Mouse (Mus musculus) hindbrain, postnatal 0 days (tissue): ENCODE data around the gene Gtdc1. TPM values are rescaled to one million over a fixed set of nuclear protein-coding genes. Genes with fewer than 3 reads are reported as not detected.

Experiments used
- ATAC-seq: fragments of 200-750 bp; cut with Nextera tagmentation; 2 replicates; pipeline ENCODE4 v1.8.0; 2017; ENCODE audit warnings: mild to moderate bottlenecking, moderate TSS enrichment, moderate library complexity
- DNase-seq: peaks from one replicate; pipeline ENCODE4 v3.0.0-alpha.2; 2015; ENCODE audit warnings: low spot score
- H3K27ac ChIP-seq: fragments of 300-500 bp; sonication (generic); 2 replicates; pipeline ENCODE4 v1.5.1; 2014; ENCODE audit warnings: mild to moderate bottlenecking
- H3K27me3 ChIP-seq: fragments of 300-500 bp; sonication (generic); 2 replicates; pipeline ENCODE4 v1.6.1; 2014; ENCODE audit warnings: low read length, mixed read lengths; ENCODE audit not compliant: insufficient read depth
- H3K36me3 ChIP-seq: fragments of 300-500 bp; sonication (generic); 2 replicates; pipeline ENCODE4 v1.6.1; 2014; ENCODE audit warnings: low read length, mixed read lengths; ENCODE audit not compliant: insufficient read depth
- H3K4me1 ChIP-seq: fragments of 300-500 bp; sonication (generic); 2 replicates; pipeline ENCODE4 v1.6.1; 2014; ENCODE audit warnings: antibody characterized with exemption, low read length, mixed read lengths; ENCODE audit not compliant: insufficient read depth
- H3K4me2 ChIP-seq: fragments of 300-500 bp; sonication (generic); 2 replicates; pipeline ENCODE4 v1.6.1; 2014; ENCODE audit warnings: low read depth, mild to moderate bottlenecking, low read length, moderate library complexity, mixed read lengths
- H3K4me3 ChIP-seq: fragments of 300-500 bp; sonication (generic); 2 replicates; pipeline ENCODE4 v1.5.1; 2014; ENCODE audit warnings: low read length
- H3K9ac ChIP-seq: fragments of 300-500 bp; sonication (generic); replicated peaks from 2 replicates; pipeline ENCODE4 v1.6.1; 2014; ENCODE audit warnings: mild to moderate bottlenecking, low read length, moderate library complexity, mixed read lengths
- H3K9me3 ChIP-seq: fragments of 300-500 bp; sonication (generic); 2 replicates; pipeline ENCODE4 v1.6.1; 2016; ENCODE audit warnings: low read length, mixed read lengths
- CTCF ChIP-seq: IDR thresholded peaks from 2 replicates; pipeline ENCODE4 v1.5.1; 2016; ENCODE audit warnings: antibody characterized with exemption, control low read depth, low read depth
- WGBS: fragments of 180-500 bp; shearing (Covaris S2); extraction: QIAGEN DNeasy Blood & Tissue Kit; methylation state at CpG from one replicate; pipeline ENCODE4 v1.1.7; 2014; 5-methylcytosine and 5-hydroxymethylcytosine counted together
- polyA plus RNA-seq: library from polyadenylated mRNA; unstranded; fragments of >200 nt; fragmentation: Nextera tagmentation; extraction: Ambion mirVana; gene quantifications from 2 replicates; pipeline ENCODE4 v1.2.1, GENCODE M21; 2015
- total RNA-seq: library from RNA; depleted of rRNA; stranded (reverse); fragments of >200 nt; gene quantifications from 2 replicates; pipeline ENCODE4 v1.2.3, GENCODE M21; 2014

The Gtdc1 gene
- total and polyA plus RNA-seq, 2 experiments from 2014 or later: 25.8 to 40.6 TPM

DNA sequence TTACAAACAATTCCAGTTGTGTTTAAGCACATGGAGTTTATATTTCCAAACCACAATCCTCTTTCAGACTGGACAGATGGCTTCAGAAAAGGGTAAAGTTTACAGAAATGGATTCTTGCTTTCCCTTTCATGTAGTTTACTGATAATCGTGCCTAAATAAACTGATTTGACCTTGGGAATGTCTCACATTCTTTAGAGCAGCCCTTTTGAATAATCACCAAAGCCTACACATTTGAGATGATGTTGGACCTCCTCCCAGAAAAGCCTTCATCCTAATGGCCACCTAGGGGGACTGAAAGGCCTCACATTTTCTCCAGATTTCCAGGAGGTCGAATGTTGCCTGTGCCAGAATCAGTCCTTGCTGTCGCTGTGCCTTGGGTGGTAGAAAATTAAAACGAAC, 227.2 kb downstream of the Gtdc1 start:
- Histone ChIP-seq H3K27ac (no peak overlapping the region), H3K27me3 (no peaks in the 10 kb centered on the region), H3K4me2 (no peak overlapping the region), H3K4me3 (no peak overlapping the region), H3K9me3 (no peaks in the 10 kb centered on the region), H3K9ac (no peak overlapping the region), H3K36me3 (no peaks in the 10 kb centered on the region), H3K4me1 (no peaks in the 10 kb centered on the region; the same call in 1 of the 2 replicates)
- ATAC-seq: no peak
- DNase-seq: no peak
- TF ChIP-seq CTCF: no peak
- 33% methylated on average over 4 of the region's 4 CpGs for WGBS

DNA sequence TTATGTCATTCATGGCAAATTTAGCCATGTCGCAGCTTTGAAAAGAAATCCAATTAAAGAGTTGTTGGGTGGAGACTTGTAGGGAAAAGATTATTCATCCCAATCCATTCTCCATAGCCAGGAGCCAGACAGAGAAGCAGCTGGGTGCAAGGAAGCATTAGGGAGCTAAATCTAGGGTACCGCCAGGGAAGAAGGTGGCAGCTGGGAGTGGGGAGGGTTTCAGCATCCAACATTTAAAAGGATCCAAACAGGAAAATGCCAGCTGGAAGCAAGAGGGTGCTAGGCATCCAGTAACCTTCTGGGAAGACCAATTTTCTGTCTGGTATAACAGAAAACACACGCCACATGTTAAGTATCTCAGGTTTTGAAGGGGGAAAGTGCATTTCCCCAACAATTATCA, 231.0 kb downstream of the Gtdc1 start:
- 45% methylated on average over 3 of the region's 3 CpGs for WGBS
- Histone ChIP-seq H3K9ac (no peak overlapping the region), H3K4me2 (no peak overlapping the region), H3K9me3 (no peaks in the 10 kb centered on the region), H3K4me1 (no peaks in the 10 kb centered on the region; the same call in 1 of the 2 replicates), H3K36me3 (no peaks in the 10 kb centered on the region), H3K27me3 (no peaks in the 10 kb centered on the region), H3K4me3 (no peak overlapping the region), H3K27ac (no peak overlapping the region)
- TF ChIP-seq CTCF: no peak
- DNase-seq (peak; percentile 43), ATAC-seq (no peak)

DNA sequence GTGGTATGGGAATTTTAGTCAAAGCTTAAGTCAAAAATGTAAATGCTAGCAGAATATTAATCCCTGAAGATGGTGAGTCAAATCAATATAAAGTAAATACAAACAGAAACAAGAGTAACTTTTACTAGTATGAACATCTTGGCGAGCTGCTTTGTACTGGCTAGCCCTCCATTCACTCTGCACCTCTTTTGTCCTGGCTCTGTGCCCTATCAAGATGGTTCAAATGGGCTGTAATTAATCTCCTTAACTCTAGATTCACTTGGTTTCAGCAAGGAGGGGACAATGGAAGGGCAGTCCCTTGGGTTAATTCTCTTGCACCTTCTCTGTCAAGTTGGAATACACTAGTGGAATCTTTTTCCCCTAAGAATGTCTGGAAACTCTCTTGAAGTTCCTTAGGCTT, 233.6 kb downstream of the Gtdc1 start:
- no peak for TF ChIP-seq CTCF
- no peak for ATAC-seq

DNA sequence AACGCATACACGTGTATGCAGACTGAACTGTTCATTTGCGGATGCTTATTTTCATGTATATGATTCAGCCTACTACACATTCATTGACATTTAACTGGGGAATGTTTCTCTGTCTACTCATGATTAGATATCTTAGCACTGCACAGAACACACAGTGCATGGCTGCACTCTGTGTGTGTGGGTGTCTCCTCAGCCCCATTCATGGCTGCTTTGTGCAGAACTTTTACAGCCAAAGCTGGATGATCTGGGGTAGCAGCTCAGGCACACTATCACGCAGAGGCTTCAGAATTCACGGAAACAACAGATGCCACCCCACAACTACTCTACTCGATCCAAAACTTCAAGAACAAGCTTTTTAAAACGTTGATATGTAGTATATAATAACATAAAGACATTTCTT, 263.4 kb downstream of the Gtdc1 start:
- ATAC-seq: no peak
- Histone ChIP-seq H3K4me1 (no peaks in the 10 kb centered on the region), H3K9me3 (no peaks in the 10 kb centered on the region)

More for the DNA sequence above, 233.6 kb downstream of the Gtdc1 start:
- Histone ChIP-seq H3K9me3 (no peaks in the 10 kb centered on the region), H3K4me1 (no peaks in the 10 kb centered on the region), H3K36me3 (no peaks in the 10 kb centered on the region), H3K4me3 (no peak overlapping the region), H3K4me2 (no peak overlapping the region), H3K9ac (no peak overlapping the region), H3K27me3 (no peaks in the 10 kb centered on the region), H3K27ac (no peak overlapping the region)
- WGBS: 31% methylated on average over 1 of the region's 1 CpGs
- no peak for DNase-seq

DNA sequence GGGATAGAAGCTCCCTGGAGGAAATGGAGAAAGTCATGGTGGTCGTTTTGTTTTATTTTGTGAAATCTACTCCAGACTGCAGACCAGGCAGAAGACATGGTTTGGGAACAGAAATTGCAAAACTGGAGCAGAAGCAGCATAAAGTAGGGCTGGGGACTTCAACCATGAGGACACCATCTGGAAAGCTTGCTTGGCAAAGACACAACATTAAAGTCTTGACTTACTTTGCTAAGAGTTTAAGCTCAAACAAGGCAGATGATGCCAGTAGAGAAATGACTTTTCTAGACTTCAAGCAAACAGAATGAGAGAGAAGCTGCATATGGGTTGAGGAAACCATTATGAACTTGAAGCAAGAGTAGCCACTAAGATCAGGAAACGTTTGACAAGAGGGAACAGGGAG, 267.6 kb downstream of the Gtdc1 start:
- no peaks in the 10 kb centered on the region for H3K9me3 ChIP-seq
- no peak for ATAC-seq
- H3K27ac ChIP-seq: no peak overlapping the region
- no peak overlapping the region for H3K4me3 ChIP-seq
- H3K27me3 ChIP-seq: no peaks in the 10 kb centered on the region
- 77% methylated on average over 2 of the region's 2 CpGs for WGBS
- no peaks in the 10 kb centered on the region for H3K36me3 ChIP-seq
- no peak for DNase-seq
- no peak overlapping the region for H3K9ac ChIP-seq
- no peak overlapping the region for H3K4me2 ChIP-seq
- TF ChIP-seq CTCF: no peak
- H3K4me1 ChIP-seq: no peaks in the 10 kb centered on the region

More for the DNA sequence above, 263.4 kb downstream of the Gtdc1 start:
- H3K36me3 ChIP-seq: no peaks in the 10 kb centered on the region
- no peaks in the 10 kb centered on the region for H3K27me3 ChIP-seq
- no peak overlapping the region for H3K27ac ChIP-seq
- TF ChIP-seq CTCF: no peak
- no peak overlapping the region for H3K4me2 ChIP-seq
- WGBS: 89% methylated on average over 7 of the region's 7 CpGs
- H3K9ac ChIP-seq: no peak overlapping the region
- no peak overlapping the region for H3K4me3 ChIP-seq
- no peak for DNase-seq

DNA sequence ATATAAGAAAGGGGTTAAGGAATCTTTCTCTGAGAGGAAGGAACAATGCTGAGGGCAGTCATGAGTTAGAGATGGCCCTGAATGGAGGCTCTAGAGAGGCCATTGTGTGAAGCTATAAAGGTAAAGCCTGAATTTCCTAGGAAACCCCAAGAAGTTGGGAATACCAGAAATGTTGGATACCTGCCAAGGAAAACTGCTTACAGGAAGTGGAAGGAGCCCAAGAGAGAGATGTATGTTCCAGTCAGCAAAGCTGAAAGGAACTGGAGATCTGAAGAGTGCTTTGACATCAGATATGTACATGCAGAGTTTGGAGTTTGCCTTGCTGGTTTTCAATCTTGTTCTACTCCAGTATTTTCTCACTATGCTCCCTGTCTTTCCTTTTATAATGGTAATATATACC, 268.4 kb downstream of the Gtdc1 start:
- no peak overlapping the region for H3K27ac ChIP-seq
- H3K36me3 ChIP-seq: no peaks in the 10 kb centered on the region
- H3K4me2 ChIP-seq: no peak overlapping the region
- no peaks in the 10 kb centered on the region for H3K9me3 ChIP-seq
- H3K9ac ChIP-seq: no peak overlapping the region
- no peak for TF ChIP-seq CTCF
- ATAC-seq (no peak), DNase-seq (no peak)
- no peaks in the 10 kb centered on the region for H3K27me3 ChIP-seq
- H3K4me1 ChIP-seq: no peaks in the 10 kb centered on the region
- no peak overlapping the region for H3K4me3 ChIP-seq

DNA sequence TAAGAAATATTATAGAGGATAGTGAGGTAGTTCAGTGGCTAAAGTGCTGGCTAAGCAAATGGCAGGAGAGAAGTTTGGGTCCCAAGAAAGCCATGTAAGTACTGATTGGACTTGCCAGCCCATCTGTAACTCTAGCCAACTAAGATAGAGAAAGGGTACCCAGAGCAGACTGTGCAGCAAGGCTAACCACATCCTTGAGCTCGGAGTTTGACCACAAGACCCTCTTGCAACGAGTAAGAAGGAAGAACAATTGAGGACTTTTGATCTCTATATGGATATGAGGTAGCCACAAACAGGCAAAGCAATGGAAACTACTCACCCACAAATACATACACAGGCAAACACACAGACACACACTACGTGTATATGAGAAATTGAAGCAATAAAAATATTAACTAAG, 278.9 kb downstream of the Gtdc1 start:
- no peak for DNase-seq
- no peak overlapping the region for H3K27ac ChIP-seq
- no peaks in the 10 kb centered on the region for H3K36me3 ChIP-seq
- ATAC-seq: no peak
- 86% methylated on average over 3 of the region's 3 CpGs for WGBS
- no peaks in the 10 kb centered on the region for H3K27me3 ChIP-seq
- H3K4me3 ChIP-seq: no peak overlapping the region
- no peak overlapping the region for H3K4me2 ChIP-seq
- no peaks in the 10 kb centered on the region for H3K9me3 ChIP-seq
- no peak overlapping the region for H3K9ac ChIP-seq
- H3K4me1 ChIP-seq: no peaks in the 10 kb centered on the region
- TF ChIP-seq CTCF: no peak
